Mouse (Mus musculus): ENCODE results near the gene Tmem140.

- TF ChIP-seq EP300 (IDR thresholded peaks at IDR 0.05; ENCODE audit: low read depth) = no peak
- TF ChIP-seq CTCF (IDR thresholded peaks at IDR 0.05; ENCODE audit: low read depth) = no peak
These were observed 3.8 kb downstream of the Tmem140 start for GRCm38 (mm10) chr6:34866786-34867185.
